Mouse (Mus musculus): ENCODE data around the gene Stkld1.

GRCm38 (mm10) chr2:26909387-26909784 lies 24.5 kb upstream of the Stkld1 start:
- no peak for TF ChIP-seq CTCF (IDR thresholded peaks at IDR 0.05)
- TF ChIP-seq EP300 (IDR thresholded peaks at IDR 0.05) = no peak

Measured in lung, postnatal 0 days (tissue).